Mouse (Mus musculus): ENCODE measurements around the gene Clstn3.

- no peak for TF ChIP-seq POLR2A (IDR thresholded peaks at IDR 0.05; ENCODE audit: extremely low read depth, insufficient read depth, low read length)
- TF ChIP-seq CTCF (IDR thresholded peaks at IDR 0.05; ENCODE audit: low read depth, low read length), result no peak
Measured at GRCm38 (mm10) chr6:124463881-124464291, 708 bp downstream of the Clstn3 start.

Measured in liver, adult 2 months (tissue).